Mouse (Mus musculus): ENCODE measurements at regions not wholly inside any gene's neighbourhood (a gene's known extent, or its start where the extent isn't known, plus 50 kb on each side); places are given as distances from the start of the nearest gene placed in this dataset.
"Not testable (repeated sequence)": the region's sequence is repeated elsewhere in the genome, so short reads cannot be mapped to it uniquely, and the experiment has no call there.

DNA sequence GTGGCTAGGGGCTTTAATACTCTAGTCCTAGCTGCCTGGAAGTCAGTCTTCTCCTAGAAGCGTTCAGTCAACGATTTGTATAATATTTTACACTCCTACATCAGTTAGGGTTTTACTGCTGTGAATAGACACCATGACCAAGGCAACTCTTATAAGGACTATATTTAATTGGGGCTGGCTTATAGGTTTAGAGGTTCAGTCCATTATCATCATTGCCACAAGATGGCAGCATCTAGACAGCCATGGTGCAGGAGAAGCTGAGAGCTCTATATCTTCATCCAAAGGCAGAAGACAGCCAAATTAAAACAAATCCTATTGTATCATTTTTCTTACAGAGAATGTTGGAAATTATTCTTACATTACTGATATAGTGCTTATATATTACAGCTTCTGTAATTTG, 167.0 kb upstream of the Ndn start:
- no peak for DNase-seq (ENCODE audit: low read depth, low spot score)

DNA sequence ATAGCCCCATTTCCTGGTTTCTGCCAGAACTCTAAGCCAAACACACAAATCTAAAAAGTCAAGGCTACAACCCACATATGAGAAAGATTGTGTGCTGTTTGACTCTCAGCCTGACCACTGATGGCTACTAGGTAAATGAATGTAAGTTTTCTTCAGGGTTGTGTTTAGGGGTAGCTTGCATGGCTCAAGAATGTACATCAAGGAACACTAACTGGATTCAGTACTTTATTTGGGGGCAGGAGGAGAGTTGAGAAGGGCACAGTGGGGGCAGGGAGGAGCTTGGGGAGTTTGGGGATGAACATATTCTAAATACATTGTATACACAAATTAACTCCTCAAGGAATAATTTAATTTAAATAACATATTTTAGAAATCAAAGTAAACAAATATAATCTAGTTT, 137.8 kb upstream of the Ndn start:
- DNase-seq (ENCODE audit: low read depth, low spot score) = no peak

DNA sequence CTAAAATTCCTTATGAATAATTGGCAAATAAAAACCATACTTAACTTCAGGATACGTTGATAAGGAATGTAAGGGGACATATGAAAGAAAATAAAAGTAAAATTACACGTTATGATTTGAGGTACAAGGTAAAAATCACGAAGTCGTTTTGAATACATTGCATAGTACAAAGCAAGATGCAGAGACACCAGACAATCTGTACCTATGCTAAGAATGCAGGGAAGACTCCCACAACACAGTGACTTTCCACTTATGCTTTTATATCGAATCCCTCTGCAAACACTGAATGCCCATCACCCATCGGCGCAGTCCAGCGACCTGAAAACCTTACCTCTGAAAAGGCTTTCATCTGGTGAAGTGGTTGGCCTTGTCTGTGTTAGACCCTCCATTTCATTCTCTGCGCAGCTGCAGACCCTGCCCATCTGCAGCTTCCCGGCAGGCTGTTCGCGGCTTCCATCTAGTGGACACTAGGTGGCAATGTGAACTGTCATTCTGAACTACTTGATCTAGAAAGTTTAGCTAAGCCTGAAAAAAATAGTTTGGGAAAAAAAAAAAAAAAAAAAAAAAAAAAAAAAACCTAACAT, 137.2 kb upstream of the Ndn start:
- no peak for DNase-seq (ENCODE audit: low read depth, low spot score)

DNA sequence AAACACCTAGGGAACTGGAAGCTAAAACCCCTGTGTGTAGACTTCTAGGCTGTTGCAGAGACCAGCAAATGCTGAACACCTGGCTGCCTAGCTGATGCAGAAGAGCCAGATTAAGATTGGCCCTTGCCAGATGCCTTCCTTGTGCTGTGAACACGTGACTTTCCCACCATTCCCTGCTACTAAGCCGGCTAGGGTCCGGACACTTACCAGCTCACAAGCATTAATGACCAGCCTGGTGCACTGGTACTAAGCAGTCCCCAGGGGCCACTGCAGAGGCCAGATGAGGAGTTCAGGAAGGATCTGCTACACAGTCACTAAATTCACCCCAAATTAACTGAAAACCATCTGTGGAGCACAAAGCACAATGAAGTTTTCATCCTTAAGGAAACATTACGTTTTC, 121.2 kb upstream of the Ndn start:
- DNase-seq (ENCODE audit: low read depth, low spot score) = no peak

DNA sequence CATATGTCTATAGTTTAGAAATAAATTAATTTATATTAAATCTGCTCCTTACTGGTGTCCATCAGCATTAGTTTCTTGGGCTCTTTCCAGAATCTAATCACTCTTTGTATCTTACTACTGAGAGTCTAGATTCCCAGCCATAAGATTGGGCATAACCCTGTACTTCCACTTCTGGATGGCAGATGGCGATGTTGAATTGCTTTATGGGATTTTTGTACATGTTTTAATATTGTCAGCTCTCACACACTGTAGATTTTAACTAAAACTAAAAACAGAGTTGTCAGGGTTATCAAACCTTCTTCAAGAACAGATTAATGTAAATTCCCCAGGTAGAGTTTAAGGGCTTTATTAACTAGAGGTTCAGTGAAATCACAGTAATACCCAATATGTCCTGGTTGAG, 118.6 kb upstream of the Ndn start:
- no peak for DNase-seq (ENCODE audit: low read depth, low spot score)

DNA sequence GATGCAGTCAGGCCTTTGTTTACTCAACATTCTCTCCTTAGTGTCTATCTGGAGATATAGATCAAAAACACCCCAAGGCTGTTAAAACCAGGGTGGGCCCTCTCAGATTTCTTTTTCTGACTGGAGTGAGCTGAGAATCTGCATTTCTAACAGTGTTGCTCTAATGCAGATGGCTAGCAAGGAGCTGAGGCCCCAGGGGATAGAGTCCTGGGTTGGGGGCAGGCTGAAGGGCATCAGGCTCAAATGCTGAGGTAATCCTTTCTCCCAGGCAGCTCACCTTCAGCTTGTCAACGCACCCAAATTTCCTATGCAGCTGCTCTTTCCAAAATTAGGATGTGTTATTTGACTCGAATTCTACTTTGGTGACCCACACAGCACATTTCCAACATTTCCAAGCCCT, 115.7 kb upstream of the Ndn start:
- no peak for DNase-seq (ENCODE audit: low read depth, low spot score)

DNA sequence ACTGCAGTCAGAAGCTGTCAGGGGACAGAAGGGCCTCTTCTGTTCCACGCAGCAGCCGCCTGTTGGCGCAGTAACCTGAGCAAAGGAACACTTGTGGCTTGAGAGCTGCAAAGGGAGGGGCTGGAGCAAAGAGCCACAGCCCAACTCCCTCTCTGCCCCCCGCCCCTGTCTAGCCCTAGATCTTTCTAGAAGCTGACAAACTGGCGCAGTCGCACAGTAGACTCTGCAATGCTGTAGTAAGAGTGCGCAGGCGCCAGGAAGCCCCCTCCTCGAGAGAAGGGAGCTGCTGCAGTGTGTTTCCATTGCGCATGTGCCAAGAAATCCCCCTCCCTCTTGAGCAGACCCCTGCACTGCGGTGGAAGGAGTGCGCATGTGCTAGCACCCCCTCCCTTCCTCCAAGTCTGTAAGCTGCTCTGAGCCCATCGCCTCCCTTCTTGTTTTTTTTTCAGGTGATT, 115.2 kb upstream of the Ndn start:
- DNase-seq (ENCODE audit: low read depth, low spot score) = peak; percentile 0

DNA sequence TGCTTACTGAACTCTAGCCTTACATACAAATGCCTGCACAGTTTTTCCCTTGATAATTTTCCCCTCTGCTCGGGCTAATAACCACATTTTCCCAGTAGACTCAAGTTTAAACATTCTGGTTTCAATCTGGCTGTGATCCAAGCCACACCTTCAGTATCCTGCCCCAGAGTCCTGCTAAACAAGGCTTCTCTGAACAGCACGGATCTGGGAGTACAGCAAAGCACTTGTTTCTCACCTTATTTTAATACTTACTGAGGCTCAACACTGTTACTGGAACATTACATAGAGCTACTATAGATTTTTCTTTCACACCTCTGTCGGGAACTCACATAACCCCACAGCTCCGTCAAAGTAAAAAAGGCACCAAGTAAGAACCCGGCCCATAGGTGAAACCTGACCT, 114.3 kb upstream of the Ndn start:
- DNase-seq (ENCODE audit: low read depth, low spot score) = no peak

DNA sequence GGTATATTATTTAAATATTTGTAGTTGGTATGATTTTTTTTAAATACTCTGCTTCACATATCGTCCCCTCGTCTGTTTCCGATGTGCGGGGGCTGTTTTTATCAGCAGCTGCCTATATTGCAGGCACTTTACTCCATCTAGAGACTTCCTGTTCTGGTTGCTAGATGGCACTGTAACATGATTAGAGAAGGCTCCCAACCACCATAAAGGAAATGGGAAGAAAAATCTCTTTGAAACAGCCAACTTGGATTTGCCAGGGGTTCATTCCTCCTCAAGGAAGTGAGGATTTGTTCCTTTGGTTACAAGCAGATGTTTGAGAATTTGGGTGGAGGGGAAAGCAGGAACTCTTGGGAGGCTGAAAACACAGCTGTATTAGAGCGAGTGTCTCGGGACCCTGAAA, 112.3 kb upstream of the Ndn start:
- no peak for DNase-seq (ENCODE audit: low read depth, low spot score)

DNA sequence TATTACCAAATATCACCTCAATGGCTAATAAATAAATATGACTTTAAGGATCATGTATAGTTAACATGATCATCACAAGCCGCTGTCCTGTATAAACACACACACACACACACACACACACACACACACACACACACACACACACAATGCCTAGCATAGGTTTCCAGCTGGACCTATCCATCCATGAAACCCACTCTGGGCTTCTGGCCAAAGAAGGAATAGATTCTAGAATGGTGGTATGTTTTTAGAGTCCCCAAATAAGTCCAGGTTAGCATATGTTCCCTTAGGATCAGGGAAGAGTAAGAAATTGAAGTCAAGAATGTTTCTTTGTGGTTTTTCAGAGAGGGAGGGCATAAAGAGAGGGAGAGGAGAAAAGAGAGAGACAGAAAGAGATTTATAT, 110.6 kb upstream of the Ndn start:
- DNase-seq (ENCODE audit: low read depth, low spot score) = no peak

DNA sequence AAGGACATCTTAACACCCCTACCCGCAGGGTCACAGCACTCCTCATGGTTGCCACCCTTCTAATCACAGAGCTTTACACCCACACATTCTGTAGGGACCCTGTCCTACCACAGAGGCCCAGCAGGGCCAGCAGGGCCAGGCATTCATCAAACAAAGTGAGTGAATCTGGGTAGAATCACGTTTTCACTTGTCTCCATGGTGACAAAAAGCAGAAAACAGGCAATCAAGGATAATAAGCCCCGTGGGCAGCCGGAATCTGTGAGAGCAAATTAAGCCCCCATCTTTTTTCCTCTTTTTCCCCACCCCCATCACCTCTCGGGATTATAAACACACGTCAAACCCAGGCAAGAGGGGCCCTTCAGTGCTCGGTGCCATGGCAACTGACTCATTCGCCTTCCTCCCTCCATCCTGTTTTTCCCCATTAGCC, 84.7 kb upstream of the Ndn start:
- DNase-seq (ENCODE audit: low read depth, low spot score) = no peak

DNA sequence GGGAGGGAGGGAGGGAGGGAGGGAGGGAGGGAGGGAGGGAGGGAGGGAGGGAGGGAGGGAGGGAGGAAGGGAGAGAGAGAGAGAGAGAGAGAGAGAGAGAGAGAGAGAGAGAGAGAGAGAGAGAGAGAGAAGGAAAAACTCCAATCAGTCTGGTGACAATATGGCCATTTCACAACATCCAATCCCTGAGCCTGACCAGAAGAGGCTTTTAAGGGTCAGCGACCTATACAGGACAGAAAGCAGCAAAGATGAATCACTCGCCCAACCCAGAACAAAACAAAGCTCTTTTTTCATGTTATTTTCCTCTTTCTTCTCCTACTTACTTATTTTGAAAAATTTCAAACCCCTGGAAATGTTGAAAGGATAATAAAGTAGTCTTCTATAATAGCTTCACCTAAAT, 84.2 kb upstream of the Ndn start:
- not testable (repeated sequence) for DNase-seq (ENCODE audit: low read depth, low spot score)

DNA sequence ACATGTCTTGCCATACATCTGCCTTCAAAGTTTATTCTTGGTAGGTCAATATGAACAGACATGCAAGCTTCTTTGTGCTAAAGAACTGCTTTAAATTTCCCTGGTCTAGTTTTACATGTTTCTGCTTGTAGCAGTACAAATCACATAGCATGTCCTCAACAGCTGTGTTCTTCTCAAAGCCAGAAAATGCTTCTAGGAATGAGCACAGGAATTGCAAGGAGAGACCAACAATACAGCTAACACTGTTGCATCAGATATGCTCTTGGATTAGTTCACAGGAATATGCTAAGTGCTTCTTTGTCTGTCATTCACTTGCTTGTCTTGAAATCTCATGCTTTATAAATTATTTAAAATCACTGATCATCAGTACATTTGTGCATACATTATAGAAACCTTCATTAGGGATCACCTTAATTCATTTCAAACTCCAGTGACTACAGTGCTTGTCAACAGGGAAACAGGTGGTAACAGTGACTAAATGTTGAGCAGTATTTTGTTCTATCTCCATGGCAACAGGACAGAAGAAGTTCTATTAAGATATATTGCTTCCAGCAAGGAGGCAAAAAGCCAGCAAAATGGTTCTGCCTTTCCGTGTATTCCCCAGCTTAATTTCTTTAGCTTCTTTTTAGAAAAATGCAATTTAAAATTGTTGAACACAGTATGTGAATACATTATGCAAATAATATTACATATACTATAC, 77.1 kb upstream of the Ndn start:
- DNase-seq (ENCODE audit: low read depth, low spot score) = no peak

DNA sequence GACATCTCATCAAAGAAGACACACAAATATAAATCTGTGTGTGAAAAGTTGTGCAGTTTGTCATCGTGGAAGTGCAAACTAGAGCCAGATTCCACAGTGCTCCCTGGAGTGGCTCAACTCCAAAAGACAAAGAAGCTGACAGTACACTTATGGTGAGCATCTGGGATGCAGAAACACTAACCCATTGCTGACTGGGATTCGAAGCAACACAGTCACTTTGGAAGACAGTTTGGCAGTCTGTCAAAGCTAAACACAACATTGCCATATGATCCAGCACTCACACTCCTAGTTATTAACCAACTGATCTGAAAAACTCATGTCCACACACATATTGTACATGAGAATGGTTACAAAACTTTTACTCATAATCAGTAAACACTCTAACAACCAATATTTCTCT, 70.2 kb upstream of the Ndn start:
- no peak for DNase-seq (ENCODE audit: low read depth, low spot score)

DNA sequence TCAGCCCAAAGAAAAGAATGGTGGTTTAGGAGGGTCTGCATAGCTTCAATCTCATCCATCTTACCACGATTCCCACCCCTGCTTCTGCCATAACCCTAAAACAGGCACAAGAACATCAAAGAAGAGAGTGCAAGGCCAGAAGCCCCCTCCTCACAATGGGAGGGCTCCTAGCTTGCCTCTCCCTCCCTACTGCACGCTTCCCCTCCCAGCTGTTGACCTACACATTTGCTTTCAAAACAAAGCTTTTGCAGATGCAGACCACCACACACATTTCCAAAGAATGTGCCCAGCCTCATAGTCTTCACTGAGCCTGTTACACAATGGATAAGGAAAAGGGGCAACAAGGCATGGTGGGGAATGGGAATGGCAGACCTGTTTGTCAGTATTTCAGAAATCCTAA, 67.9 kb upstream of the Ndn start:
- no peak for DNase-seq (ENCODE audit: low read depth, low spot score)

DNA sequence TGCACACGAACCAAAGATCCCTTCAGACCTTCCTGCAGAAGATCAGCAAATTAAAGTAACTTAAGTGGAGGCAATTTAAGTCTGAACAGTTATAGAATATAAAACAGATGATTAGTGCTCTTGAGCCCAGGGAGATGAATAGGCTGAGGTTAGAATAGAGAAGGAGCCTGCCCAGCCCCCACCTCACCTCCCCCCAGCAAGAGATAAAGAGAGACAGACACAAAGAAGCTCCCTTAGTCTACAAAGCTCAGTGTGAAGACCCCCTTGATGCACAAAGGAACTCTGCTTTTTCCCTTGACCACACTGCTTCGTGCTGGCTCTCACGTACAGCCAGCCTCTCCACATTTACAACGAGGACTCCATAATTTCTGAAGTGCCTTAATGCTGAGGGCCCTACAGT, 67.3 kb upstream of the Ndn start:
- DNase-seq (ENCODE audit: low read depth, low spot score) = no peak

Data from CD4-positive, CD25-positive, alpha-beta regulatory T cell, adult 2 months (primary cell).